Mouse (Mus musculus): ENCODE data around the gene Tuba1c. TPM values are rescaled to one million over a fixed set of nuclear protein-coding genes. Genes with fewer than 3 reads are reported as not detected.
"Not testable (repeated sequence)": the region's sequence is repeated elsewhere in the genome, so short reads cannot be mapped to it uniquely, and the experiment has no call there.

Tuba1c gene
- total and polyA plus RNA-seq, 3 experiments: 270 to 318 (median 284) TPM

- DNase-seq: no peak
Observed at GRCm38 (mm10) chr15:99028874-99029458, 725 bp upstream of the Tuba1c start.

GRCm38 (mm10) chr15:99030585-99031387 is 1.1 kb downstream of the Tuba1c start:
- peak; percentile 88 for DNase-seq

GRCm38 (mm10) chr15:99031388-99031675 is 1.6 kb downstream of the Tuba1c start:
- DNase-seq: peak; percentile 33

GRCm38 (mm10) chr15:99032041-99032725 is 2.5 kb downstream of the Tuba1c start:
- DNase-seq: no peak

GRCm38 (mm10) chr15:99032726-99033250 is 3.1 kb downstream of the Tuba1c start:
- peak; percentile 78 for DNase-seq

- peak; percentile 82 for DNase-seq
Observed at GRCm38 (mm10) chr15:99033498-99034270, 4.0 kb downstream of the Tuba1c start.

GRCm38 (mm10) chr15:99035431-99035830 is 5.7 kb downstream of the Tuba1c start:
- no peak for DNase-seq

GRCm38 (mm10) chr15:99036249-99036905 is 6.7 kb downstream of the Tuba1c start:
- DNase-seq: peak; percentile 61

GRCm38 (mm10) chr15:99038025-99038424 is 8.3 kb downstream of the Tuba1c start:
- no peak for DNase-seq

- no peak for DNase-seq
Observed at GRCm38 (mm10) chr15:99038797-99039196, 9.1 kb downstream of the Tuba1c start.

GRCm38 (mm10) chr15:99039306-99039705 is 9.6 kb downstream of the Tuba1c start:
- no peak for DNase-seq

- DNase-seq: no peak
Observed at GRCm38 (mm10) chr15:99039996-99040919, 10.6 kb downstream of the Tuba1c start.

GRCm38 (mm10) chr15:99040920-99041856 is 11.5 kb downstream of the Tuba1c start:
- DNase-seq: peak; percentile 60

- DNase-seq: peak; percentile 57
Observed at GRCm38 (mm10) chr15:99042334-99042733, 12.6 kb downstream of the Tuba1c start.

GRCm38 (mm10) chr15:99044854-99045253 is 15.2 kb downstream of the Tuba1c start:
- DNase-seq: no peak

GRCm38 (mm10) chr15:99045734-99046133 is 16.0 kb downstream of the Tuba1c start:
- not testable (repeated sequence) for DNase-seq

GRCm38 (mm10) chr15:99049473-99050253 is 20.0 kb downstream of the Tuba1c start:
- peak; percentile 51 for DNase-seq

GRCm38 (mm10) chr15:99053373-99053772 is 23.7 kb downstream of the Tuba1c start:
- DNase-seq: no peak
